Mouse (Mus musculus) neural tube, embryonic 14.5 days (tissue): ENCODE measurements around the gene Ahdc1. TPM values are rescaled to one million over a fixed set of nuclear protein-coding genes. Genes with fewer than 3 reads are reported as not detected.
"Not testable (repeated sequence)": the region's sequence is repeated elsewhere in the genome, so short reads cannot be mapped to it uniquely, and the experiment has no call there.

ENCODE experiments used
- ATAC-seq: fragments of 200-750 bp; cut with Nextera tagmentation; 2 replicates; pipeline ENCODE4 v1.8.0; 2017; ENCODE audit warnings: low read depth, mild to moderate bottlenecking, moderate TSS enrichment, moderate library complexity
- H3K27ac ChIP-seq: fragments of 300-500 bp; sonication (generic); 2 replicates; pipeline ENCODE4 v1.5.1; 2014; ENCODE audit warnings: low read depth, mild to moderate bottlenecking, control low read depth, low read length, moderate library complexity, mixed read lengths
- H3K27me3 ChIP-seq: fragments of 300-500 bp; sonication (generic); 2 replicates; pipeline ENCODE4 v1.6.1; 2014; ENCODE audit warnings: low read length; ENCODE audit not compliant: control insufficient read depth, insufficient read depth
- H3K36me3 ChIP-seq: fragments of 300-500 bp; sonication (generic); 2 replicates; pipeline ENCODE4 v1.6.1; 2014; ENCODE audit warnings: low read length, mixed read lengths; ENCODE audit not compliant: control insufficient read depth, insufficient read depth
- H3K4me1 ChIP-seq: fragments of 300-500 bp; sonication (generic); 2 replicates; pipeline ENCODE4 v1.6.1; 2014; ENCODE audit warnings: low read length; ENCODE audit not compliant: control insufficient read depth, insufficient read depth
- H3K4me2 ChIP-seq: fragments of 300-500 bp; sonication (generic); 2 replicates; pipeline ENCODE4 v1.6.1; 2014; ENCODE audit warnings: mild to moderate bottlenecking, low read depth, low read length, control low read depth
- H3K4me3 ChIP-seq: fragments of 300-500 bp; sonication (generic); 2 replicates; pipeline ENCODE4 v1.5.1; 2014; ENCODE audit warnings: low read depth, low read length, control low read depth, mixed read lengths
- H3K9ac ChIP-seq: fragments of 300-500 bp; sonication (generic); replicated peaks from 2 replicates; pipeline ENCODE4 v1.6.1; 2014; ENCODE audit warnings: low read depth, mild to moderate bottlenecking, control low read depth, low read length, mixed read lengths
- H3K9me3 ChIP-seq: fragments of 300-500 bp; sonication (generic); 2 replicates; pipeline ENCODE4 v1.6.1; 2016; ENCODE audit warnings: low read length; ENCODE audit not compliant: control insufficient read depth
- WGBS: fragments of 180-500 bp; shearing (Covaris S2); extraction: QIAGEN DNeasy Blood & Tissue Kit; methylation state at CpG from one replicate; pipeline ENCODE4 v1.1.7; 2014; 5-methylcytosine and 5-hydroxymethylcytosine counted together
- polyA plus RNA-seq: library from polyadenylated mRNA; unstranded; fragments of >200 nt; fragmentation: Nextera tagmentation; extraction: Ambion mirVana; gene quantifications from 2 replicates; pipeline ENCODE4 v1.2.1, GENCODE M21; 2014

Gene Ahdc1
- polyA plus RNA-seq, 1 experiment from 2014 or later = 13.1 TPM

DNA sequence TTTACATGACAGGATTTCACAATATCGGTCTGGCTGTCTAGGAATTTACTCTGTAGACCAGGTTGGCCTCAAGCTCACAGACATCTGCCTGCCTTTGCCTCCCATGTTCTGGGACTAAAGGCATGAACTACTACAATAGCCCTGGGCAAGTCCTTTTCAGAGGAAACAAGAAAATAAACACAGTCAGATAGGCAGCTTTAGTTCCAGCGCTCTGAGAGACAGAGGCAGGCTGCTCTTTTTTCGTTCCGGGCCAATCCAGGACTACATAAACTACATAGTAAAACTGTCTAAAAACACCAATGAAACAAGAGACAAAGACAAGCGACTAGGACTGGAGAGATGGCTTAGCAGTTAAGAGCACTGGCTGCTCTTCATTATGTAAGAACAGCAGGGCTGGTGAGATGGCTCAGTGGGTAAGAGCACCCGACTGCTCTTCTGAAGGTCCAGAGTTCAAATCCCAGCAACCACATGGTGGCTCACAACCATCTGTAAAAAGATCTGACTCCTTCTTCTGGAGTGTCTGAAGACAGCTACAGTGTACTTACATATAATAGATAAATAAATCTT lies 5.1 kb upstream of the Ahdc1 start:
- not testable (repeated sequence) for H3K4me3 ChIP-seq, H3K9ac ChIP-seq, ATAC-seq, H3K27me3 ChIP-seq, H3K27ac ChIP-seq, H3K36me3 ChIP-seq, H3K4me2 ChIP-seq, H3K9me3 ChIP-seq
- 39% methylated on average over 6 of the region's 6 CpGs for WGBS
- peaks cover 10% of the 10 kb centered on the region; the same call in 1 of the 2 replicates for H3K4me1 ChIP-seq

DNA sequence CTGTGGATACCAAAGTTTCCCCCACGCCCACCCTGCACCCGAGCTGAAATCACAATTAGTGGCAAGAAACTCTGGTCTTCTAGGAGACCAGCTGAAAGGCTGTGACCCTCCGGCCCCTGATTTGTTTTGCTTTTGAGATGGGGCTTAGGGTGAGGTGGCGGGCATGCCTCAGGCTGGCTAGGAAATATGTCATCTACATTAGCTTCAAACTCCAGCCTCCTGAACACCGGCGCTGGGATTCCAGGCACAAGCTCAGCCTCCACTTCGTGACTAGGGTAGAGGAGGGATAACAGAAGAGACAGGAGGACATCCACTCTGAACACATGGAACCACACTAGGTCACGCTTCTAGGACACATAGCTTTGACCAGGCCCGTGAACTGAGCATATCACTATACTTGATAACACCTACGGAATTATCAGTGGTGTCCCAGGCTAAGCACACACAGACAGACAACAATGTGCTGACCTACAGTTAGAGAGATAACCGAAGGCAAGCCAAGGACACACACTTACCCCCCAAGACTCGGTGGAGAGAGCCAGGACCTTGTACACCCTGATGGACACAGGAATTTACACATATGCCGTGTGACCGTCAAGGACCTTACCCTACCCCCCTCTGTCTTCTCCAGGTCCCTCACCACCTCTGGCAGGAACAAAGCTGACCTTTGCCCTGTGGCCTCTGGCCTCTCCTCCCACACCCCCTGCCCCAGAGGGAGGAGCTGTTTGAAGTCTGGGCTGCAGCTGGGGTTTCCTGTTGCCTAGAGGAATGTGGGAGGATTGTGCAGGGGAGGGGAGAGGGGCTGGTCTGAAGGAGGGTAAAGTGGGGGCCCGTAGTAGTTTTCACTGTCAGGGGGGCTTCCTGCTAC lies 3.3 kb upstream of the Ahdc1 start:
- no peak overlapping the region for H3K9ac ChIP-seq
- H3K27ac ChIP-seq = no peak overlapping the region
- peaks cover 10% of the 10 kb centered on the region; the same call in 1 of the 2 replicates for H3K4me1 ChIP-seq
- H3K9me3 ChIP-seq = no peaks in the 10 kb centered on the region
- no peak overlapping the region for H3K4me3 ChIP-seq
- WGBS = 46% methylated on average over 15 of the region's 15 CpGs
- no peak for ATAC-seq
- no peak overlapping the region for H3K4me2 ChIP-seq
- H3K27me3 ChIP-seq = no peaks in the 10 kb centered on the region
- no peaks in the 10 kb centered on the region for H3K36me3 ChIP-seq

- 2% methylated on average over 4 of the region's 4 CpGs for WGBS
- Histone ChIP-seq H3K27ac (no peak overlapping the region), H3K4me3 (no peak overlapping the region), H3K36me3 (no peaks in the 10 kb centered on the region), H3K27me3 (no peaks in the 10 kb centered on the region), H3K4me2 (no peak overlapping the region), H3K4me1 (peaks cover 9% of the 10 kb centered on the region), H3K9me3 (no peaks in the 10 kb centered on the region), H3K9ac (no peak overlapping the region)
- no peak for ATAC-seq
These were observed 1.9 kb upstream of the Ahdc1 start for GRCm38 (mm10) chr4:133009131-133009530.

DNA sequence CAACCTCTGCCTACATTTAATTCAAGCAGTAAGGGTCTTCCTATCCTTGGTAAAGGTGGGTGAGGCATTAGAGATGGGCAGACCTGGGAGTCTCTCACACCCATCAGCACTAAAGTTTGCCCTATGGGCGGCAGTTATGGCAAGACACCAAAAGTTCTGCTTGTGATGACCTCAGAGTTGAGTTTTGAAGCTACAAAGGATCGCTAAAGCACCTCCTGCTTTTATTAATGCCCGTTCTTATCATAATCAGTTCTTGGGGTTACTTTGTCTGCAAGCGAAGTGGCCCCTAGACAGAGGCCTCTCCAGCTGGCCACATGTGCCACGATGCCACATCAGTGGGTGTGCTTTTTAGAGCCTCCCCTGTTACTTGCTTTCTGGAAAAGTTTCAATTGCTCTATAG lies 1.4 kb upstream of the Ahdc1 start:
- Histone ChIP-seq H3K36me3 (no peaks in the 10 kb centered on the region), H3K4me3 (no peak overlapping the region), H3K9me3 (no peaks in the 10 kb centered on the region), H3K4me1 (peaks cover 14% of the 10 kb centered on the region), H3K27me3 (no peaks in the 10 kb centered on the region), H3K9ac (no peak overlapping the region), H3K27ac (no peak overlapping the region), H3K4me2 (no peak overlapping the region)
- 65% methylated on average over 5 of the region's 5 CpGs for WGBS
- ATAC-seq = no peak

- Histone ChIP-seq H3K27me3 (no peaks in the 10 kb centered on the region), H3K36me3 (no peaks in the 10 kb centered on the region), H3K4me3 (peak overlapping the region; percentile 99), H3K9me3 (no peaks in the 10 kb centered on the region), H3K4me2 (peak overlapping the region; percentile 92; the same call in 1 of the 2 replicates), H3K27ac (no peak overlapping the region), H3K4me1 (peaks cover 19% of the 10 kb centered on the region), H3K9ac (0 out of 2 replicates have a peak overlapping the region, but pooled peaks have one; percentile 21)
- under 1% methylated on average over 17 of the region's 17 CpGs for WGBS
- no peak for ATAC-seq
These were observed 449 bp upstream of the Ahdc1 start for GRCm38 (mm10) chr4:133010611-133011010.

GRCm38 (mm10) chr4:133011821-133012775 lies 1.0 kb downstream of the Ahdc1 start:
- ATAC-seq = peak; percentile 8
- Histone ChIP-seq H3K27me3 (no peaks in the 10 kb centered on the region), H3K4me2 (peak overlapping the region; percentile 92), H3K4me3 (peak overlapping the region; percentile 99), H3K9me3 (no peaks in the 10 kb centered on the region), H3K4me1 (peaks cover 33% of the 10 kb centered on the region), H3K9ac (peak overlapping the region; percentile 99), H3K36me3 (no peaks in the 10 kb centered on the region), H3K27ac (peak overlapping the region; percentile 95)
- 1% methylated on average over 39 of the region's 84 CpGs for WGBS

DNA sequence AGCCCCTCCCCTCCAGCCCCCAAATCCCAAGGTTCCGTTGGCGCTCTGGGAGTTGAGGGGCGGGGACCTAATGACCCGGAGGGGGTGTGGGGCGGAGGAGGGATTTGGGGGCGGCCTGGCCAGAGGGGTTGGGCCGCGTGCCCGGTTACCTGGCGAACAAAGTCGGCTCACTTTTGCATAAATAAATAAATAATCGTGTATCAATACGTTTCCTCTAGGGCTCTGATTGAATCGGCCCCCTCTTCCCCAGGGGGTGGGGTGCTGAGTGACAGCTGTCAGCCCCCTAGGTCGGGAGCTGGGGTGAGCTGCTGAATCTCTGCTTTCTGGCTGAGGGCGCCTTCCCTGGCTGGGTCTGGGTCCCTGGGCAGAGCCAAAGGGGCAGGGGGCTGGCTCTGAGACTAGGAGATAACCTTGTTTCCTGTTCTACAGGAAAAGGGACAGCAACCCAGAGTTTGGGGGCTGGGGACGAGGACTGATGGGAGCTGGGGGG lies 1.8 kb downstream of the Ahdc1 start:
- Histone ChIP-seq H3K9me3 (no peaks in the 10 kb centered on the region), H3K36me3 (no peaks in the 10 kb centered on the region), H3K27me3 (no peaks in the 10 kb centered on the region), H3K4me2 (peak overlapping the region; percentile 92), H3K27ac (peak overlapping the region; percentile 95), H3K4me1 (peaks cover 38% of the 10 kb centered on the region), H3K9ac (peak overlapping the region; percentile 99), H3K4me3 (peak overlapping the region; percentile 99)
- under 1% methylated on average over 16 of the region's 17 CpGs for WGBS
- no peak for ATAC-seq

DNA sequence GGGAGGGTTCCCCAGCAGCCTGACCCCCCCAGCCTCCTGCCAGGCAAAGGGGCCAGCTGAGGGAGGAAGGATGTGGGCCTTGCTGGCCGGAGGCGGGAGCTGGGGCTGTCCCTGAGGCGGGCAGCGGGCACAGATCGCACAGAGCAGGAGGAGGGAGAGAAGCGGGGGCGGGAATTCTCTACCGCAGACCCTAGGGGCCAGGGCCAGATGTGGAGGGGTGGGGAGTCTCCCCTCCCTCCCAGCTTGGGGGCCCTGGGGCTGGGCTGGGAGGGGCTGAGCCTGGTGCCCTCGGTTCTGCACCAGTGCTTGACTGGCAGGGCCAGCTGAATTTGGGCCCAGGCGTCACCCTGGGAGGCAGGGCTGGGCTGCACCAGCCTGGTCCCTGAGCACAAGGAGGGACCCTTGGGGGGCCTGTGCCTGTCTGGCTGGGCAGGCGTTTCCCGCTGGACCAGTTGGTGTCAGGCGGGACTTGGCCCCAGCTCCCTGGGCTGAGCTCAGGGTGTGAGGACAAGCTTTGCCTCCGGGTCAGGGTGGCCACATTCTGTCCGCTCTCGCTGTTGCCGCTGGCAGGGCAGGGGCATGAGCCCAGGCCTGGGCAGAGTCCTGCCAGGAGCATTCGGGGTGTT lies 2.3 kb downstream of the Ahdc1 start:
- Histone ChIP-seq H3K27ac (peak overlapping the region; percentile 95), H3K4me3 (peak overlapping the region; percentile 99), H3K27me3 (no peaks in the 10 kb centered on the region), H3K9ac (peak overlapping the region; percentile 99), H3K4me2 (peak overlapping the region; percentile 92), H3K36me3 (no peaks in the 10 kb centered on the region), H3K4me1 (peaks cover 38% of the 10 kb centered on the region), H3K9me3 (no peaks in the 10 kb centered on the region)
- WGBS = 1% methylated on average over 18 of the region's 18 CpGs
- ATAC-seq = 0 out of 2 replicates have a peak, but pooled peaks have one; percentile 4
